8 mouse cellular contexts compared by ENCODE assay signal in genomic region chr2:29803400-29803831, GRCm38 (mm10). TPM values are rescaled to one million over a fixed set of nuclear protein-coding genes. Genes with fewer than 3 reads are reported as not detected.
DNase-seq lines count a peak whose midpoint lies in the region; ATAC-seq and TF ChIP-seq lines count a peak whose summit lies in the region.

No protein-coding gene starts in this region.

- H3K36me3 ChIP-seq in heart, adult 2 months (ENCODE audit: control insufficient read depth, insufficient read depth, low read length): no peaks in the 10 kb centered on the region
- H3K36me3 ChIP-seq in forebrain, postnatal 0 days (ENCODE audit: insufficient read depth): peaks cover 41% of the 10 kb centered on the region

- no peaks in the 10 kb centered on the region for H3K79me2 ChIP-seq in heart, adult 2 months (replicated peaks; ENCODE audit: control insufficient read depth, insufficient read depth, low read length)

- peak overlapping the region; percentile 90 for H3K9ac ChIP-seq in heart, adult 2 months (ENCODE audit: low read depth, low read length)
- peak overlapping the region; percentile 86 for H3K9ac ChIP-seq in forebrain, postnatal 0 days

- peaks cover 2% of the 10 kb centered on the region; the same call in 1 of the 2 replicates for H3K4me1 ChIP-seq in heart, adult 2 months (ENCODE audit: control insufficient read depth, insufficient read depth, low read length)
- peaks cover 9% of the 10 kb centered on the region; the same call in 1 of the 2 replicates for H3K4me1 ChIP-seq in forebrain, postnatal 0 days (ENCODE audit: insufficient read depth)

- peak overlapping the region; percentile 54 for H3K4me2 ChIP-seq in forebrain, postnatal 0 days (ENCODE audit: low read depth)

- 29% methylated on average over 6 of the region's 6 CpGs for WGBS in heart, adult 2 months
- 18% methylated on average over 6 of the region's 6 CpGs for WGBS in forebrain, postnatal 0 days

- DNase-seq in heart, adult 2 months: no peak
- DNase-seq in heart, postnatal 36 days: no peak
- DNase-seq in brain, embryonic 14.5 days (ENCODE audit: low read depth): peak; percentile 41
- DNase-seq in forebrain, postnatal 0 days: peak; percentile 14
- peak; percentile 49 for DNase-seq in kidney, postnatal 14 days
- DNase-seq in thymus, postnatal 36 days: peak; percentile 25 to 42
- no peak for DNase-seq in gastrocnemius, adult 8-10 months (ENCODE audit: low spot score in 2 of 2)

- ATAC-seq in forebrain, postnatal 0 days: no peak
- ATAC-seq in megakaryocyte progenitor cell, adult 5-6 weeks (replicated peaks; ENCODE audit: poor library complexity): peak; percentile 81

- peak; percentile 52 for TF ChIP-seq CTCF in heart, adult 2 months (IDR thresholded peaks at IDR 0.05)
- peak; percentile 50; the same call in 1 of the 2 replicates for TF ChIP-seq CTCF in brain, embryonic 14.5 days (IDR thresholded peaks at IDR 0.05; ENCODE audit: borderline replicate concordance, extremely low read depth, insufficient read depth, insufficient read length)
- peak; percentile 56 for TF ChIP-seq CTCF in forebrain, postnatal 0 days (IDR thresholded peaks at IDR 0.05; ENCODE audit: low read depth)

- no peak overlapping the region for H3K27ac ChIP-seq in heart, adult 2 months
- H3K27ac ChIP-seq in forebrain, postnatal 0 days (ENCODE audit: low read depth, low read length): peak overlapping the region; percentile 95

- TF ChIP-seq POLR2A in heart, adult 2 months (IDR thresholded peaks at IDR 0.05; ENCODE audit: insufficient read depth, low read depth, low read length): no peak
- TF ChIP-seq POLR2A in brain, embryonic 14.5 days (IDR thresholded peaks at IDR 0.05; ENCODE audit: borderline replicate concordance, extremely low read depth, insufficient read depth, insufficient read length, poor library complexity, severe bottlenecking): no peak

- no peak for TF ChIP-seq EP300 in heart, adult 2 months (IDR thresholded peaks at IDR 0.05; ENCODE audit: insufficient read depth, low read depth, low read length)

- intact Hi-C loops in heart, adult 2 months (cut with DNase I): loop anchor here (2.0 to 10.0 kb wide), 3 partner anchors 17 to 1181 kb away; partner anchors contain the start of genes BC005624, Coq4 and Usp20
- intact Hi-C loops in heart, postnatal 36 days (cut with DNase I): no loop called here

- no peaks in the 10 kb centered on the region for H3K27me3 ChIP-seq in heart, adult 2 months (ENCODE audit: control insufficient read depth, insufficient read depth, low read length)
- H3K27me3 ChIP-seq in forebrain, postnatal 0 days (ENCODE audit: insufficient read depth, low read length): no peaks in the 10 kb centered on the region

- peak overlapping the region; percentile 75 for H3K4me3 ChIP-seq in heart, adult 2 months
- H3K4me3 ChIP-seq in forebrain, postnatal 0 days (ENCODE audit: low read depth, low read length): peak overlapping the region; percentile 84

- H3K9me3 ChIP-seq in forebrain, postnatal 0 days (ENCODE audit: low read length): no peaks in the 10 kb centered on the region

RNA-seq across cellular contexts. Expression of gene Slc27a4, which starts 1.0 kb away (rescaled TPM):
- total RNA-seq in heart, adult 2 months (2021): 10 to 100 TPM; 16.6 to 18.0 TPM
- polyA plus RNA-seq in heart, adult 2 months (2012; rRNA removed): 17.0 and 22.6 TPM in 2 replicates
- 10 to 100 TPM; 16.2 to 19.3 TPM for total RNA-seq in heart, postnatal 36 days (2021)
- 67.6 and 78.8 TPM in 2 replicates for polyA plus RNA-seq in brain, embryonic 14.5 days (2012; rRNA removed)
- total RNA-seq in forebrain, postnatal 0 days (2014; rRNA removed): 74.9 and 82.9 TPM in 2 replicates
- polyA plus RNA-seq in forebrain, postnatal 0 days (2015; fragmentation: Nextera tagmentation; extraction: Ambion mirVana): 32.3 and 40.3 TPM in 2 replicates
- 4.2 and 5.5 TPM in 2 replicates for total RNA-seq in megakaryocyte progenitor cell, adult 5-6 weeks (2015)
- 6.8 and 7.2 TPM in 2 replicates for total RNA-seq in megakaryocyte progenitor cell, adult 5-6 weeks (2017)
- 1 to 10 TPM; 5.4 to 7.5 (median 6.6) TPM for total RNA-seq in gastrocnemius, adult 8-10 months (2022)

RNA-seq across cellular contexts. Expression of gene Trub2, which starts 15.1 kb away (rescaled TPM):
- total RNA-seq in heart, adult 2 months (2021): 10 to 100 TPM; 24.4 to 32.5 TPM
- polyA plus RNA-seq in heart, adult 2 months (2012; rRNA removed): 34.0 and 44.3 TPM in 2 replicates
- 10 to 100 TPM; 32.5 to 33.1 TPM for total RNA-seq in heart, postnatal 36 days (2021)
- polyA plus RNA-seq in brain, embryonic 14.5 days (2012; rRNA removed): 43.2 and 47.8 TPM in 2 replicates
- 52.3 and 68.7 TPM in 2 replicates for total RNA-seq in forebrain, postnatal 0 days (2014; rRNA removed)
- polyA plus RNA-seq in forebrain, postnatal 0 days (2015; fragmentation: Nextera tagmentation; extraction: Ambion mirVana): 22.4 and 27.3 TPM in 2 replicates
- 17.4 and 22.9 TPM in 2 replicates for total RNA-seq in megakaryocyte progenitor cell, adult 5-6 weeks (2015)
- 46.2 and 57.1 TPM in 2 replicates for total RNA-seq in megakaryocyte progenitor cell, adult 5-6 weeks (2017)
- total RNA-seq in gastrocnemius, adult 8-10 months (2022): 10 to 100 TPM; 20.8 to 31.6 (median 26.2) TPM

RNA-seq across cellular contexts. Expression of gene Coq4, which starts 16.1 kb away (rescaled TPM):
- total RNA-seq in heart, adult 2 months (2021): 10 to 100 TPM; 15.8 to 22.7 TPM
- polyA plus RNA-seq in heart, adult 2 months (2012; rRNA removed): 28.6 and 38.6 TPM in 2 replicates
- 10 to 100 TPM; 20.2 to 24.3 TPM for total RNA-seq in heart, postnatal 36 days (2021)
- polyA plus RNA-seq in brain, embryonic 14.5 days (2012; rRNA removed): 41.8 and 51.7 TPM in 2 replicates
- 34.5 and 39.7 TPM in 2 replicates for total RNA-seq in forebrain, postnatal 0 days (2014; rRNA removed)
- polyA plus RNA-seq in forebrain, postnatal 0 days (2015; fragmentation: Nextera tagmentation; extraction: Ambion mirVana): 31.2 and 36.7 TPM in 2 replicates
- total RNA-seq in megakaryocyte progenitor cell, adult 5-6 weeks (2015): 17.4 and 18.2 TPM in 2 replicates
- 10.5 and 12.5 TPM in 2 replicates for total RNA-seq in megakaryocyte progenitor cell, adult 5-6 weeks (2017)
- total RNA-seq in gastrocnemius, adult 8-10 months (2022): 1 to 10 TPM; 6.7 to 8.4 (median 7.5) TPM

RNA-seq across cellular contexts. Expression of gene Urm1, which starts 16.5 kb away (rescaled TPM):
- 10 to 100 TPM; 31.7 to 34.4 TPM for total RNA-seq in heart, adult 2 months (2021)
- 30.5 and 38.3 TPM in 2 replicates for polyA plus RNA-seq in heart, adult 2 months (2012; rRNA removed)
- 10 to 100 TPM; 30.4 to 34.2 TPM for total RNA-seq in heart, postnatal 36 days (2021)
- 51.5 and 67.1 TPM in 2 replicates for polyA plus RNA-seq in brain, embryonic 14.5 days (2012; rRNA removed)
- 58.9 and 91.9 TPM in 2 replicates for total RNA-seq in forebrain, postnatal 0 days (2014; rRNA removed)
- polyA plus RNA-seq in forebrain, postnatal 0 days (2015; fragmentation: Nextera tagmentation; extraction: Ambion mirVana): 27.3 and 29.4 TPM in 2 replicates
- 12.7 and 13.7 TPM in 2 replicates for total RNA-seq in megakaryocyte progenitor cell, adult 5-6 weeks (2015)
- total RNA-seq in megakaryocyte progenitor cell, adult 5-6 weeks (2017): 15.8 and 20.5 TPM in 2 replicates
- 10 to 100 TPM; 25.7 to 33.0 (median 28.5) TPM for total RNA-seq in gastrocnemius, adult 8-10 months (2022)

RNA-seq across cellular contexts. Expression of gene Gm13547, which starts 44.3 kb away (rescaled TPM):
- total RNA-seq in heart, adult 2 months (2021): not detected
- not detected in 2 replicates for polyA plus RNA-seq in heart, adult 2 months (2012; rRNA removed)
- not detected for total RNA-seq in heart, postnatal 36 days (2021)
- polyA plus RNA-seq in brain, embryonic 14.5 days (2012; rRNA removed): not detected in 2 replicates
- not detected in 2 replicates for total RNA-seq in forebrain, postnatal 0 days (2014; rRNA removed)
- polyA plus RNA-seq in forebrain, postnatal 0 days (2015; fragmentation: Nextera tagmentation; extraction: Ambion mirVana): not detected in 2 replicates
- not detected in 2 replicates for total RNA-seq in megakaryocyte progenitor cell, adult 5-6 weeks (2015)
- total RNA-seq in megakaryocyte progenitor cell, adult 5-6 weeks (2017): not detected in 2 replicates
- total RNA-seq in gastrocnemius, adult 8-10 months (2022): not detected

Comparison
In these comparisons a context has a peak if more than half of its experiments do, and no peak if none do; other contexts are left out.
1. DNase-seq: peak in brain, embryonic 14.5 days (single experiment), forebrain, postnatal 0 days (single experiment), kidney, postnatal 14 days (single experiment) and thymus, postnatal 36 days (2 of 2); none in heart, adult 2 months (0 of 2), heart, postnatal 36 days (0 of 2) and gastrocnemius, adult 8-10 months (0 of 2).
2. Peak in every context shown above with its lines, with median percentiles within 50 percentile points of each other: CTCF ChIP-seq.